Mouse (Mus musculus): ENCODE data around the gene Mybl2.

The Mybl2 gene

GRCm38 (mm10) chr2:163073023-163073757 is 18.7 kb downstream of the Mybl2 start:
- no peak for DNase-seq

GRCm38 (mm10) chr2:163074006-163074405 is 19.5 kb downstream of the Mybl2 start:
- DNase-seq = no peak

GRCm38 (mm10) chr2:163074808-163075207 is 20.3 kb downstream of the Mybl2 start:
- DNase-seq = no peak

- DNase-seq = no peak
Observed at GRCm38 (mm10) chr2:163075234-163075633, 20.7 kb downstream of the Mybl2 start.

- DNase-seq = no peak
Observed at GRCm38 (mm10) chr2:163079041-163079440, 24.6 kb downstream of the Mybl2 start.

- DNase-seq = no peak
Observed at GRCm38 (mm10) chr2:163082591-163082990, 28.1 kb downstream of the Mybl2 start.

- no peak for DNase-seq
Observed at GRCm38 (mm10) chr2:163084519-163084918, 30.0 kb downstream of the Mybl2 start.

- no peak for DNase-seq
Observed at GRCm38 (mm10) chr2:163085047-163085446, 30.6 kb downstream of the Mybl2 start.

GRCm38 (mm10) chr2:163086561-163086960 is 32.1 kb downstream of the Mybl2 start:
- DNase-seq = no peak

GRCm38 (mm10) chr2:163087728-163088127 is 33.2 kb downstream of the Mybl2 start, which contains the start of gene Gtsf1l:
Gene Gtsf1l (minus strand): TSS chr2:163087855.
- DNase-seq = no peak

GRCm38 (mm10) chr2:163089475-163090123 is 35.1 kb downstream of the Mybl2 start:
- peak; percentile 11 for DNase-seq

GRCm38 (mm10) chr2:163094909-163095308 is 40.4 kb downstream of the Mybl2 start:
- DNase-seq = no peak

- no peak for DNase-seq
Observed at GRCm38 (mm10) chr2:163095784-163096183, 41.3 kb downstream of the Mybl2 start.

- peak; percentile 29 for DNase-seq
Observed at GRCm38 (mm10) chr2:163099919-163100318, 45.4 kb downstream of the Mybl2 start.

GRCm38 (mm10) chr2:163100551-163100950 is 46.1 kb downstream of the Mybl2 start:
- no peak for DNase-seq

- DNase-seq = peak; percentile 78
Observed at GRCm38 (mm10) chr2:163101646-163102203, 47.2 kb downstream of the Mybl2 start.

- peak; percentile 10 for DNase-seq
Observed at GRCm38 (mm10) chr2:163102216-163102615, 47.7 kb downstream of the Mybl2 start.

GRCm38 (mm10) chr2:163102900-163103653 is 48.6 kb downstream of the Mybl2 start:
- DNase-seq = peak; percentile 74

- peak; percentile 10 for DNase-seq
Observed at GRCm38 (mm10) chr2:163104086-163104770, 49.7 kb downstream of the Mybl2 start.

GRCm38 (mm10) chr2:163108385-163108784 is 53.9 kb downstream of the Mybl2 start:
- DNase-seq = no peak

GRCm38 (mm10) chr2:163110706-163111105 is 56.2 kb downstream of the Mybl2 start:
- no peak for DNase-seq

- DNase-seq = no peak
Observed at GRCm38 (mm10) chr2:163111413-163112201, 57.1 kb downstream of the Mybl2 start.

Data from thymus, postnatal 14 days (tissue).